Mouse (Mus musculus) large intestine, adult 2 months (tissue): ENCODE results near the gene Cpvl. TPM values are rescaled to one million over a fixed set of nuclear protein-coding genes. Genes with fewer than 3 reads are reported as not detected.

Experiments
- DNase-seq: peaks from one replicate; pipeline ENCODE4 v3.0.0-alpha.2; 2012; ENCODE audit warnings: low read depth, low spot score
- WGBS: fragments of 180-500 bp; shearing (Covaris S2); methylation state at CpG from one replicate; pipeline ENCODE4 v1.1.7; 2018; 5-methylcytosine and 5-hydroxymethylcytosine counted together
- polyA plus RNA-seq: library from polyadenylated mRNA; depleted of rRNA; stranded (reverse); fragments of >200 nt; gene quantifications from 2 replicates; pipeline ENCODE4 v1.2.3, GENCODE M21; 2012

The Cpvl gene
- polyA plus RNA-seq, 1 experiment = 0.05 TPM

GRCm38 (mm10) chr6:53942190-53942831 is 36.2 kb downstream of the Cpvl start:
- no peak for DNase-seq
- 62% methylated on average over 7 of the region's 7 CpGs for WGBS

- 30% methylated on average over 8 of the region's 8 CpGs for WGBS
- DNase-seq = no peak
These were observed 38.7 kb downstream of the Cpvl start for GRCm38 (mm10) chr6:53939752-53940151.

GRCm38 (mm10) chr6:53938942-53939341 is 39.5 kb downstream of the Cpvl start:
- DNase-seq = no peak
- WGBS = 85% methylated on average over 3 of the region's 3 CpGs

GRCm38 (mm10) chr6:53937143-53938134 is 41.0 kb downstream of the Cpvl start:
- 54% methylated on average over 15 of the region's 15 CpGs for WGBS

GRCm38 (mm10) chr6:53931605-53932004 is 46.9 kb downstream of the Cpvl start:
- 82% methylated on average over 8 of the region's 8 CpGs for WGBS
- DNase-seq = no peak

More at GRCm38 (mm10) chr6:53937143-53938134, 41.0 kb downstream of the Cpvl start:
- DNase-seq = no peak

- 62% methylated on average over 4 of the region's 4 CpGs for WGBS
These were observed 48.6 kb downstream of the Cpvl start for GRCm38 (mm10) chr6:53929858-53930257.

GRCm38 (mm10) chr6:53926197-53926596 is 52.3 kb downstream of the Cpvl start:
- WGBS = 89% methylated on average over 2 of the region's 2 CpGs
- DNase-seq = no peak

More at GRCm38 (mm10) chr6:53929858-53930257, 48.6 kb downstream of the Cpvl start:
- DNase-seq = no peak

GRCm38 (mm10) chr6:53925192-53925591 is 53.3 kb downstream of the Cpvl start:
- WGBS = 77% methylated on average over 8 of the region's 8 CpGs
- no peak for DNase-seq

GRCm38 (mm10) chr6:53920041-53920440 is 58.4 kb downstream of the Cpvl start:
- DNase-seq = no peak
- WGBS = 86% methylated on average over 7 of the region's 7 CpGs

GRCm38 (mm10) chr6:53917026-53917558 is 61.4 kb downstream of the Cpvl start:
- DNase-seq = no peak
- WGBS = 86% methylated on average over 6 of the region's 6 CpGs

- no peak for DNase-seq
- WGBS = 90% methylated on average over 3 of the region's 3 CpGs
These were observed 63.1 kb downstream of the Cpvl start for GRCm38 (mm10) chr6:53915347-53915746.

GRCm38 (mm10) chr6:53913151-53913550 is 65.3 kb downstream of the Cpvl start:
- WGBS = 64% methylated on average over 7 of the region's 7 CpGs
- no peak for DNase-seq

- 57% methylated on average over 6 of the region's 6 CpGs for WGBS
- DNase-seq = no peak
These were observed 66.2 kb downstream of the Cpvl start for GRCm38 (mm10) chr6:53912112-53912782.

GRCm38 (mm10) chr6:53909986-53910385 is 68.5 kb downstream of the Cpvl start:
- 57% methylated on average over 3 of the region's 3 CpGs for WGBS
- DNase-seq = no peak

GRCm38 (mm10) chr6:53909446-53909845 is 69.0 kb downstream of the Cpvl start:
- no peak for DNase-seq
- WGBS = 39% methylated on average over 5 of the region's 5 CpGs

- DNase-seq = no peak
- 60% methylated on average over 4 of the region's 4 CpGs for WGBS
These were observed 71.6 kb downstream of the Cpvl start for GRCm38 (mm10) chr6:53906871-53907270.

GRCm38 (mm10) chr6:53906051-53906462 is 72.4 kb downstream of the Cpvl start:
- no peak for DNase-seq
- WGBS = 11% methylated on average over 1 of the region's 1 CpGs

GRCm38 (mm10) chr6:53905576-53905975 is 72.9 kb downstream of the Cpvl start:
- 63% methylated on average over 4 of the region's 4 CpGs for WGBS

GRCm38 (mm10) chr6:53904703-53905395 is 73.6 kb downstream of the Cpvl start:
- DNase-seq = no peak
- WGBS = 51% methylated on average over 4 of the region's 4 CpGs

More at GRCm38 (mm10) chr6:53905576-53905975, 72.9 kb downstream of the Cpvl start:
- no peak for DNase-seq
